Mouse (Mus musculus) retina, postnatal 7 days (tissue): ENCODE data around the gene Pdia4.
"Not testable (repeated sequence)": the region's sequence is repeated elsewhere in the genome, so short reads cannot be mapped to it uniquely, and the experiment has no call there.

Source experiments
- DNase-seq: peaks from one replicate; pipeline ENCODE4 v3.0.0-alpha.2; 2012; ENCODE audit warnings: low read depth, low spot score

Pdia4 gene

DNA sequence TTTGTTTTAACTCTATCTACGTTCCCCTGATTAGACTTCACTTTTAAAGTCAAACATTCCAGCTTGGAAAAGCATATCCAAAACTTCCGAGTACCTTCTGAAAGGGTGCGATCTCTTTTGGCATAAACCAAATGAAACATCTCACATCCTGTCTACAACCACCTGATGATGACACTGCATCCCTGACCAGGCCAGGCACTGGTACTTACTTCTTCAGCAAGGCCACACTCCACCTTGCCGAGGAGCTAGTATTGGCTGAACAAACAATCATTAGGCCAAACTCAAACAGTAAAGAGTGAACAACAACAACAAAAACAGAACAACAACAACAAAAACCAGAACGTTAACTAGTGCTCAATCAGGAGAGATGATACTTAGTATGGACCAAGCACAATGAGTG lies 1.9 kb downstream of the Pdia4 start:
- DNase-seq = no peak

DNA sequence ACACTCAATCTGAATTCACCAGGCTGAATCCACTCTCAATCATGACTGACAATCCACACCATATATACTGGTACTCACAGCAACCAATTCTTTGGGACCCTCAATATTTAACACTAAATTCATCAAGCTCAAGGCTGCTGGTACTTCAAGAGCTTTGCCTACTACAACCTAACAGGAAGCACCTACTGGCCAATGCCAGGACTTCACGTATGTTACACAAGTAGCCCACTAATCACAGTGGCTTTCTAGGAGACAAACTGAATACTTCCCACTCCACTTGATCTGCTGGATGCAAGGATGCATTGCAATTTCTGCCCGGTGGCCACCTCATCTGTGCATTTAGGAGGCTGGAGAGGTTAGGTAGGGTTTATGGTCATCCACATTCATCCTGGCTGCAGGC lies 3.0 kb downstream of the Pdia4 start:
- DNase-seq = no peak

DNA sequence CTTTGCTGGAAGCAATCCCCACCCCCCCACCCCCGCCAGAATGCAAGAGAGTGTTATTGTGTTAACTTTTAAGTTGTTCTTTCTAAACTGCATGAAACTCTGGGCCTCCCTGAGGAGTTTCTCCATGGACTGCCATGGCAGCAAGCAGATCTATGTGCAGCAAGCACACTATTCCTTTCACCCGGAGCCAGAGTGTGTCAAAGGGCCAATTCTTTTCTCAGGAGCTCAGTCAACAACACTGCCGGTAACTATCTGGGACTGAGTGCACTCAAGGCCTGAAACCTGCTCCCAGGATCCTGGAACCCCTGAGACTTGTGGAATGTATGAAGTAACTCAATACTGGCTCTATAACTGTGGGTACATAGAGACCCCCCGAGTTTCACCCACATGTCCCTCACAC lies 4.2 kb downstream of the Pdia4 start:
- DNase-seq = no peak

DNA sequence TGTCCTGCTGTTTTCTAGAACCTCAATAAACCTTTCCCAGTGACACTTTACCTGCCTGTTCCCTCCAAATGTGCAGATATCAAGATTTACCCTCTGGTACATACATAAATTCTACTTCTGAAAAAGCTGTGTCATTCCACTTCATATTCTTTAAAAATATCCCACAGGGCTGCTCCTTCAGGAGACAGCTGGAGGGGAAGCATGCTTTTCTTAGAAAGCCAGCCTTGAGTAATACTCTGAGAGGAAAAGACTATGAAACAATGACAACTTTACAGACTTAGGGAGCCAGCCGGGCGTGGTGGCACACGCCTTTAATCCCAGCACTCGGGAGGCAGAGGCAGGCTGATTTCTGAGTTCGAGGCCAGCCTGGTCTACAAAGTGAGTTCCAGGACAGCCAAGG lies 4.7 kb downstream of the Pdia4 start:
- DNase-seq = no peak

DNA sequence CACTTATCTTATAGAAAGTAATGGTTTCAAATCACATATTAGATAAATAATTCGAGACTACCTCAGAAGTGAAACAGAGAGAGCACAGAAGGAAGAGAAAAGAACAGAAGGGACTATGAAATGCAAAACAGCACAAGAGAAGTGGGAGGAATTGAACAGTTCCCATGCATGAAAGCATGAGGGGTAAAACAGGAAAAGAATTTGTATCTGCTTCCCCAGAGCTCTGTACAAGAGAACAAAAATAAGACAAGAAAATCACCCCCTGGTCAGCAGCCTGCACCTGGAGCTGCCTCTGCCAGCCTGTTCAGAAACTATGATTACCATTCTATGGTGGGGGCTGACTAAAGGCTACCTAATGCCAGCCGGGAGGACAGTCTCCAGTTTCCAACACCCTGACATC lies 5.8 kb downstream of the Pdia4 start:
- no peak for DNase-seq

DNA sequence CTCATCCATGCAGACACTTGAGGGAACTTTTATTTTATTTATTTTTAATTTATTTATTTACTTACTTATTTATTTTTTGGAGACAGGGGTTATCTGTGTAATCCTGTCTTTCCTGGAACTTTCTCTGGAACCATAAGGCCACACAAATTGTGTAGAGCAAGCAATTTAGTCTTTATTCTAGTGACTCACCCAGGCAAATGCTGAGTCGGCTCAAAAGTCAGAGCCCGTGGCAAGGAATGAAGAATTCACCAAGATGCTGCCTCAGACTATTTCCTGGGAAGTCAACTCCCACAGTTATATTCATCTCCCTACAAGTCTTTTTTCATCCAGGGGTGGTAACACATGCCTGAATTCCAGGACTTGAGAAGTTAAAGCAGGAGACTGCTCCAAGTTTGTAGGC lies 7.7 kb downstream of the Pdia4 start:
- DNase-seq = no peak

DNA sequence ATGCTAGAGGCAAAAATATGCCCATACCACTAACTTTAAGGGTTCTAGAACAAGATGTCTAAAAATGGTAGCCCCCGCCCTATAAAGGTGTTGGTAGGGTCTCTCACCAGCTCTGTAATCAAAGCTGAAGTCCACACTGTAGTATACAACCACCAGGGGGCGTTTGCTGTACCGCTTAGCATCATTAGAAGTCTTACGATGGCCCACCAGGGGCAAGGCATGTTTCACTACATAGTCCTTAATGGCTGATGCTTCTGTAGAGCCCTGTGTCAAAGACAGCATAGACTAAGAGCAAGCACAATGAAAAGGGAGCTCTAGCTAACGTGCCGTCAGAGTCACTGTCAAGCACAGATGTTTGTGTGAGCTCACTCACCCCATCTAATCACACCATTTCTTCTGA lies 14.2 kb downstream of the Pdia4 start:
- peak; percentile 65 for DNase-seq

DNA sequence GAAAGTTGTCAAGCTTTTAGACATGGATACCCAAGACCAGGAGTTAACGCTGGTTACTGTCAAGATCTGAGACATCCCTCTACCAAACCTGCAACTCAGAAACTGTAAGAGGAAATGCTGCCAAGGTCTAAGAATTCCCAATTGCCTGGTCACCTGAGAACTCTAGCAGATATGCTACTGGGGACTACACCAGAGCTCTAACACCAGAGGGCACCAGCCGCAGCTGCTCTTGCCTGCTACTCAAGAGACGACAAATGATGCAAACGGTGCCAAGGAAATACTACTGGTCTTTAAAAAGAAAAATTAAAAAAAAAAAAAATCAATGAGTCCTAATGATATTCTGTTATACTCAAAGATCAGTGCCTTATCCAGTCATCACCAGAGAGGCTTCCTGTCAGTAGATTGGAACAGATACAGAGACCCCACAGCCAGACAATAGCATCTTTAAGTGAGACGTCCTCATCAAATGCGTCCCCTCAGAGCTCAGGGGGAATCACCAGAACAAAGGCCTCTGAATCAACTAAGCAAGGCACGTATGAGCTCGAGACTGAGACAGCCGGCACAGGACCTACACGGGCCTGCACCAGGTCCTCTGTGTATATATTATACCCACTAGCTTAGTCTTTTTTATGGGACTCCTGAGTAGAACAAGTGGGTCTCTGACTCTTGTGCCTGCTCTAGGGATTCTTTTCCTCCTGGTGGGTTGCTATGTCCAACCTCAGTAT lies 19.0 kb downstream of the Pdia4 start:
- no peak for DNase-seq

DNA sequence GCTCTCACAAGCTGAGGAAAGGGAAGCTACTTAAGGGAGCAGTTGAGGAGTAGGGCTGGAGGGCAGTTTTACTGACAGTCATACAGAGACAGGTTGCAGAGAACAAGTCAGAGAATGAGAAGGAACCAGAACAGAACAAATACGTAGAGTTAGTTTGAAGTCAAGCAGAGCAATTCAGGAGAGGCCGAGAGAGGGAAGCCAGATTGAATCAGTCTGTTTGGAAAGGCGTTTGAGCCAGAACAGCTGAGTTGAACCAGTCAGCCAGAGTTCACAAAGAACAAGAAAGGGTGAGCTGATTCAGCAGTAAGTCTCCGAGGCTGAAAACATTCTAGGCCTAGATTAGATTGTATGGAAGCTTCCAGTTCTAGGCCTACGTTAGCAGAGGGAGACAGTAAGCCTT lies 19.9 kb downstream of the Pdia4 start:
- no peak for DNase-seq

DNA sequence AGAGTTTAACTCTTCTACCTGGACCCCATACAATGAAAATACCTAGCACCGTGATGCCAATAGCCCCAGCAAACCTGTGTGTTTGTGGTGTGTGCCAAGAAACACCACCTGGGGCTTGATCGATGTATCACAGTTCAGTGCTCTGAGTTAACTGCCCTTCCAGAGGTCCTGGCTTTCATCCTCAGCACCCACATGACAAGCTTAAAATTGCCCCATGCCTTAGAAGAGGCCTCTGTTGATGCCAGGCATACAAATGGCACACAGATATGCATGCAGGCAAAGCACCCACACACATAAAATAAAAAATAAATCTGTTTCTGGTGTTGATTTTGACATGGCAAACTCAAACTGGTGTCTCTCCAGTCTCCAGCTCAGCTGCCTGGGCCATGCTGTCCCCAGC lies 20.7 kb downstream of the Pdia4 start:
- no peak for DNase-seq

DNA sequence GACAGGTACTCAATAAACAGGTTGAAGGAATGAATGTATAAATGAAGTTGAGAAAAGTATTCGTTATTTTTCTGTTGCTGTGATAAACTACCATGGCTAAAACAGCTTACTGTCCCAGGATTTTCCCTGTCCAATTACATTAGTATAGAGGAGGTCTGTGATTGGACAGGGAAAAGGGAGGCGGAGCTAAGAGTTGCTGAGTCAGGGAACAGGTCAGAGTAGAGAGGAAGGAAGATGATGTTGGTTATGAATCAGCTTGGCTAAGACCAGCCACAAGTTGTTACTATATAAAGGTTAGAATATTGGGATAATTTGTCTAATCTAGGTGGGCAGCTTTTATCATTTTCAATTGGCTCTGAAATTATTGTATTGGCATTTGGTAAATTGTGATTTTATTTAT lies 22.5 kb downstream of the Pdia4 start:
- DNase-seq = no peak

DNA sequence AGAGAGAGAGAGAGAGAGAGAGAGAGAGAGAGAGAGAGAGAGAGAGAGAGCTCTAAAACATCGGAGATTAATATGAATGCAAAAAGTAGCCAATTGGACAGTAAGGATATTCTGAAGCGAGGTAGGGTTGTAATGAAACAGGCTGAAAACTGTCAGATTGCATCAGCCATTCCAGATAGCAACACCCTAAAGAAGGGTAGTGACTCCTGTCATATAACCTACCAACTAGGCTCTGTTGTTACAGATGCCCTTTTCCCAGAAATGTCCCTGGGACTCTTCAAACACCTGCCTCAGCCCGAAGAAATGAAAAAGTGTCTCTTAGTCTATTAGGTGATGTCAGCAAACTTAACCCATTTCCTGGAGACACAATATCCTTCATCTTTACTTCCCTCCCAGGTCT lies 24.4 kb downstream of the Pdia4 start:
- DNase-seq = no peak

DNA sequence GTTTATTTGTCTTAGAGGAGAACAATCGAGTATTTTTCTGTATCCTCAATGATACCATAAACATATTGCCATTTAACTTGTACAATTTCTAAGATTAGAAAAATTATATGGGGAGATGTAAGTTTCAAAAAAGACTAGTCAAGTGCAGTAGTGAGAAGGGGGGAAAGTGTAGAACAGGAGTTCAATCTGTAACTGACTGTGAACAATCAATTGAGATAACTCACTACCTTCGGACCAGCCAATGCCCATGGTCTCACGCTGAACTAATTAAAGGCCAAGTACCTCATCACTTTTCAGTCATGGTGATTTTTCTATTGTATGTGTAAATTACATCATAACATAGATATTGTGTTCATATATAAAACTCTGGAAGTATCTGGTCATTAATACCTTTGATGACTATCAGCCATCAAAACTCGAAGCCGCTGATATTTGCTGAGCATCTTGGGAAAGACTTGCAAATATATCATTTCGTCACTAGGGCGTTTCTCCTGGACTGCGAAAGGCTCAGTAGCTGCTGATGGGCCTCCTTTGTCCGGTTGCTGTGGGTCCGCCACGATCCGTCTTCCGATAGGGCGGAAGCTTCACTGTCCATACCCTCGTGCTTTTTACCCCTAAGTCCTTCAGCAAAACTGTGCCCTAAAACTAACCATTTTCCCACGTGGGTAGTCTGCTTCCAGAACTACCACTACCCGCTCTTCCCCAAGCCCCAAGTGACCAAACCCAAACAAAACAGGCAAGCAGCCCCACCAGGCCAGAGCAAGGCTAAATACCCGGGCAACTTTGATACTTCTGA lies 25.1 kb downstream of the Pdia4 start:
- peak; percentile 85 for DNase-seq

DNA sequence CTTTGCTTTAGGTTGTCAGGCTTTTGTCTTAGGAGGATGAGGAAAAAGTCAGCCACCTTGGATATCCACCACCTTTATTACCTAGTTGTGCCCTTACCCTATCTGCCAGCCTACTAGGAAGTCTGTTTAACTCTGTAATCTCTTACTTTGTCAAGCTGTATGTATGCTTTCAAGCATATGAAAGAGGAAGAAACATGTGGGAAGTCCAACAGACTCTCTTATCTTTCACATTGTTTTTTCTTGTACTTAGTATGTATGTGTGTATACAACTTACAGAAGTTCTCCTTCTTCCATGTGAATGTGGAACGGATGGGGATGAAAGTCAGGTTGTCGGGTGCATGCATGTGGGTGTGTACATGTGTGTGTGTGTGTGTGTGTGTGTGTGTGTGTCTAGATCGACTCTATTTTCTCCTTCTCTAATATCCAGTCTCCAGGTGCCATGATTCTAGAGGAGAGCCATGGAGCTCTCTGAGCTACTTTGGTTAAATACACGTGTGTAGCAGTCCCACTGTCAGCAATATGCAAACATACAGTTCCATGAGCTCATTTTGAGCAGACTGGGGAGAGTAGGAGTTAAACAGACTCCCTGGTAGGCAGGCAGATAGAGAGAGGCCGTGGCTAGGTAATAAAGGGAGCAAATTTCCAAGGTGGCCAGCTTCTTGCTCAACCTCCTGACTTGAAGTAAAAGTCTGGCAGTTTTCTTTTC lies 28.4 kb downstream of the Pdia4 start:
- no peak for DNase-seq

DNA sequence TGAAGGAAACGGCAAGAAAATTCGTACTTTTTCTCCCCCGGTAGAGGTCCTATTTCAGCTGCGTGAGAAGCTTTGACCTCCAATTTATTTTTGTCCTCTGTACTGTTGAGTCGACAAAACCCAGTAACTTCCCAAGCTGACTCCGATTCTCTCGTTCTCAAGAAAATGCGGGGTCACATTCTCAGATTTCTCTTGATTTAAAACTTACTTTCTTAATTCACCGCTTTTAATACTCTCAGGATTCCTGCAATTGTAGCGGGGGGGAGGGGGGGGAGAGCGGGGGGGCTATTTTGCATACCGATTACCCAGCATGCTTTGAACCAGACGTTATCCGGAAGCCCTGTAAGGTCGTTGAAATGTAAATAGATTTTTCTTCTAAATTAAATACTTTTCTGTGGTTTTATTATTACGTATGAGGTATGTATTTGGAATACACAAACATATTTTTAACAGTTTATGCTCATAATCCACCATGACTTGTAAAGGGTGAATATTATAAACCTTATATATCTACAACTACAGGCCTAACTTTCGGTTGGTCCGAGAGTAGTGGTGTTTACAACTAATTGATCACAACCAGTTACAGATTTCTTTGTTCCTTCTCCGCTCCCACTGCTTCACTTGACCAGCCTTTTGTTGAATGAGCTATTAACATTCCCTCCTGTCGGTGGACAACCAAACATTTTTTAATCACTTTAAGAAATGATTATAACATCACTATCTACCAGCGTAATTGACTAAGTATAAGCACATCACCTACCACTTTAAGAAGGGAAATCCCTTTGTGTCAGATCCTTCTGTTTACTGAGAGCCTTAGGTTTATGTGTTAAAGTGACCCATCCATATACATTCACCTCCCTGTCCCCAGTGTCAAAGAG lies 31.9 kb downstream of the Pdia4 start:
- peak; percentile 78 for DNase-seq

DNA sequence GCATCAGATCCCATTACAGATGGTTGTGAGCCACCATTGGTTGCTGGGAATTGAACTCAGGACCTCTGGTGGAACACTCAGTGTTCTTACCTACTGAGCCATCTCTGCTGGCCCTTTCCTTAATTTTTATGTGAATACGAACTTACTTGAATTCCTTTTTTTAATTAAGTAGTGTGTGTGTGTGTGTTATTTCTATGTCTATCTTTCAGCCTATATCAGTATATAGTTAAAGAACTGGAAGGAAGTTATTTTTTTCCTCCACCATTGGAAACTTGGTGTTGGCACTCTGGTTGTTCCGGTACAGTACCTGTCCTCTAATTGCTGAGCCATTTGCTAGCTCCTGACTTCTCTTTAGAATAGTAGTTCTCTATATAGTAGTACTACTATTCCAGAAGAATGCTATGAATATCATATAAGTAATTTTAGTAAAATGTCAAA lies 32.6 kb downstream of the Pdia4 start:
- DNase-seq = no peak

DNA sequence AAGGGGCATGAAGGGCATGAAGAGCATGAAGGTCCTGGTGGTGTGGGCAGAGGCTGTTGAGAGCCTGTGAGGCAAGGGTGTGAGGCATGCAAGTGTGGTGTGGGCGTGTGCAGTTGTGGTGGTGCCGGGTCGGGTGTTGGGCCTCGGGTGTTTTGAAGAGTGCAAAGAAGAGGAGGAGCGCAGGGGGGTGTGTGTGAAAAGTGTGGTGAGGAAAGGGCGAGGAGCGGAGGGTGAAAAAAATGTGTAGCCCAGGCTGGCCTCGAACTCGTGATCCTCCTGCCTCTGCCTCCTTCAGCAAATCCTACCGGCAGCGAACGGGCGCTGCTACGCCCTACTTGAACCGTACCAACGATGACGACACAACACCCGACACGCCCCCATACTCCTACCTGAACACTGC lies 41.5 kb downstream of the Pdia4 start:
- not testable (repeated sequence) for DNase-seq

DNA sequence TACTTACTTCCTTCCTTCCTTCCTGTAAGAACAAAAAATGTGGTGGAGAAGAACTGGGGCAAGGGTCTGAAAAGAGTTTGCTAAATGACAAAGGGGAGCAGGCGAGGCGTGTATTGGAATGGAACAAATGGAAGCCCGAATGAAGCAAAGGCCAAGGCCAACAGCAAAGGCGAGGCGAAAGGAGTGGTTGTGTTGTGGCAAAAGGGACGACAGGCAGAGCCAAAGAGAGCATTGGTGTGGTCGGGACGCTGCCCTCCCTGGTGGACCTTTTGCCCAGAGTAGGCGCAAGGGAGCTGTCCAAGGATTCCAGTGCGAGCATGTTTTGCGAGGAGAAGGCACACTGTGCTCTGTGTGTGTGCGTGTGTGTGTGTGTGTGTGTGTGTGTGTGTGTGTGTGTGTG lies 42.1 kb downstream of the Pdia4 start:
- DNase-seq = not testable (repeated sequence)

DNA sequence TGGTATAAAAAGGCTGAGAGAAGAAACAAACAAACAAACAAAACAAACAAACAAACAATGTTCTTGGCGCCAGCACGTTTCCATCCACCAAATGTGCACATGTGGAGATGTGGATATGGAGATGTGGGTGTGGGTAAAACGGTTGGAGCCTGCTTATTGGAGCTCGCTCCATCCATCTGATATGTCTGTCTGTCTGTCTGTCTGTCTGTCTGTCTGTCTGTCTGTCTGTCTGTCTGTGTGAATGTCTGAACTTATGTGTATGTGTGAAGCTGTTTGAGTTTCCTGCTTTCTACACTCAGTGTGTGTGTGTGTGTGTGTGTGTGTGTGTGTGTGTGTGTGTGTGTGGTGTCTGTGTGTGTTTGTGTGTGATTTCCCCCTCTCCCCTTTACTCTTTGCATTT lies 43.4 kb downstream of the Pdia4 start:
- not testable (repeated sequence) for DNase-seq

DNA sequence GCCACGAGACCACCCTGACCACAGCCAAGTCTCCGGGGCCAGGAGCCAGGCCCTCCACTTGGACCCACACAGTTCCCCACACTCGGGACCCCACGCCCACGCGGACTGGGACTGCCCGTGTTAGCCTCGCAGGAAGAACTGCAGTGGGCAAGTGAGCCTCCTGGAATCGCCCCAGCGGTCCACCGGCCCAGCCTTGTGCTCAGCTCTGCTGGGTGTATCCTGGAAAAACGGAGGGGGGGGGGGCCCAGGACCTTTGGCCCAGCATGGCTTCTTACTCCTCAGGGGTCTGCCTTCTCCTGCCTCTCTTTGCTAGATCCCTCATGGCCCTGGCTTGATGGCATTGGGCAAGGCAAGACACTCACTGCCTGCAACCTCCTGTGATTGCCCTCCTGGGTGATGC lies 44.7 kb downstream of the Pdia4 start:
- not testable (repeated sequence) for DNase-seq

DNA sequence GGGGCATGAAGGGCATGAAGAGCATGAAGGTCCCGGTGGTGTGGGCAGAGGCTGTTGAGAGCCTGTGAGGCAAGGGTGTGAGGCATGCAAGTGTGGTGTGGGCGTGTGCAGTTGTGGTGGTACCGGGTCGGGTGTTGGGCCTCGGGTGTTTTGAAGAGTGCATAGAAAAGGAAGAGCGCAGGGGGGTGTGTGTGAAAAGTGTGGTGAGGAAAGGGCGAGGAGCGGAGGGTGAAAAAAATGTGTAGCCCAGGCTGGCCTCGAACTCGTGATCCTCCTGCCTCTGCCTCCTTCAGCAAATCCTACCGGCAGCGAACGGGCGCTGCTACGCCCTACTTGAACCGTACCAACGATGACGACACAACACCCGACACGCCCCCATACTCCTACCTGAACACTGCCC lies 45.9 kb downstream of the Pdia4 start:
- not testable (repeated sequence) for DNase-seq

DNA sequence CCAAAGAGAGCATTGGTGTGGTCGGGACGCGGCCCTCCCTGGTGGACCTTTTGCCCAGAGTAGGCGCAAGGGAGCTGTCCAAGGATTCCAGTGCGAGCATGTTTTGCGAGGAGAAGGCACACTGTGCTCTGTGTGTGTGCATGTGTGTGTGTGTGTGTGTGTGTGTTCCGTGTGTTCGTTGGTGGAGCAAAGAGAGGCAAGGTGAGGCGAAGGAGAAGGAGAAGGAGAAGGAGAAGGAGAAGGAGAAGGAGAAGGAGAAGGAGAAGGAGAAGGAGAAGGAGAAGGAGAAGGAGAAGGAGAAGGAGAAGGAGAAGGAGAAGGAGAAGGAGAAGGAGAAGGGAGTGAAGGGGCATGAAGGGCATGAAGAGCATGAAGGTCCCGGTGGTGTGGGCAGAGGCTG lies 50.5 kb downstream of the Pdia4 start:
- not testable (repeated sequence) for DNase-seq
